Mouse (Mus musculus) limb, embryonic 13.5 days (tissue): ENCODE results near the gene Hist2h2ac. TPM values are rescaled to one million over a fixed set of nuclear protein-coding genes. Genes with fewer than 3 reads are reported as not detected.
A peak's percentile ranks its signal among the peaks of the same experiment; 100 is the strongest.
"Not testable (repeated sequence)": the region's sequence is repeated elsewhere in the genome, so short reads cannot be mapped to it uniquely, and the experiment has no call there.

Experiments
- ATAC-seq: fragments of 200-750 bp; cut with Nextera tagmentation; 2 replicates; pipeline ENCODE4 v1.8.0; 2017; ENCODE audit warnings: low read depth, moderate number of reproducible peaks, moderate TSS enrichment; ENCODE audit not compliant: low FRiP score
- H3K27ac ChIP-seq: fragments of 300-500 bp; sonication (generic); 2 replicates; pipeline ENCODE4 v1.5.1; 2015; ENCODE audit warnings: inconsistent platforms, mild to moderate bottlenecking, moderate library complexity
- H3K27me3 ChIP-seq: fragments of 300-500 bp; sonication (generic); 2 replicates; pipeline ENCODE4 v1.6.1; 2015; ENCODE audit warnings: mild to moderate bottlenecking, inconsistent platforms
- H3K36me3 ChIP-seq: fragments of 300-500 bp; sonication (generic); 2 replicates; pipeline ENCODE4 v1.6.1; 2015; ENCODE audit warnings: inconsistent platforms, mild to moderate bottlenecking, moderate library complexity
- H3K4me1 ChIP-seq: fragments of 300-500 bp; sonication (generic); 2 replicates; pipeline ENCODE4 v1.6.1; 2015; ENCODE audit warnings: inconsistent platforms
- H3K4me2 ChIP-seq: fragments of 300-500 bp; sonication (generic); replicated peaks from 2 replicates; pipeline ENCODE4 v1.6.1; 2015; ENCODE audit warnings: inconsistent platforms, mild to moderate bottlenecking, moderate library complexity
- H3K4me3 ChIP-seq: fragments of 300-500 bp; sonication (generic); 2 replicates; pipeline ENCODE4 v1.5.1; 2015; ENCODE audit warnings: moderate library complexity, mild to moderate bottlenecking, inconsistent platforms
- H3K9ac ChIP-seq: fragments of 300-500 bp; sonication (generic); 2 replicates; pipeline ENCODE4 v1.6.1; 2015; ENCODE audit warnings: mild to moderate bottlenecking, inconsistent platforms
- H3K9me3 ChIP-seq: fragments of 300-500 bp; sonication (generic); 2 replicates; pipeline ENCODE4 v1.6.1; 2016; ENCODE audit warnings: inconsistent platforms
- whole genome bisulfite sequencing: fragments of 180-500 bp; shearing (Covaris S2); methylation state at CpG from one replicate; pipeline ENCODE4 v1.1.7; 2015; 5-methylcytosine and 5-hydroxymethylcytosine counted together
- polyA plus RNA-seq: library from polyadenylated mRNA; unstranded; fragments of >200 nt; fragmentation: Nextera tagmentation; extraction: Ambion mirVana; gene quantifications from 2 replicates; pipeline ENCODE4 v1.2.1, GENCODE M21; 2015

Hist2h2ac gene
- polyA plus RNA-seq, 1 experiment from 2014 or later, result 11.1 TPM

DNA sequence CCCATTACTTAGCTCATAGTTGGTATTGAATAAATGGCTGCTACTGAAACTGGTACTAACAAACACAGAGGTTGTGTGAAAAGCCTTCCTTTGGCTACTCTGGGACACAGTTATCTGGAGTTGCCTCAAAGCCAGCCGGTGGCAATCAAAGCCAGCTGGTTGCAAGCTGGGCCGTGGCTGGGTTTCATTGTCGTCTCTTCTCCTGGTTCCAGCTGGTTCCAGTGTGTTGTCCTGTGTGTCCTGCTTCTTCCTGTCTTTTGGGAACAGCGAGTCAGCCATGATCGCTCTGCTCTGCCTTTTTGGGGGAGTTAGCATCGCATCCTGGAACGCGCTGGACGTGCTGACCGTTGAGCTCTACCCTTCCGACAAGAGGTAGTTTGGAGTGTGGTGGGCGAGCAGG lies 27.7 kb downstream of the Hist2h2ac start:
- Histone ChIP-seq H3K27me3 (no peaks in the 10 kb centered on the region), H3K4me2 (no peak overlapping the region), H3K27ac (no peak overlapping the region), H3K4me3 (no peak overlapping the region), H3K9me3 (0 out of 2 replicates have a peak, but pooled peaks cover 5% of the 10 kb centered on the region), H3K9ac (no peak overlapping the region), H3K4me1 (peaks cover 11% of the 10 kb centered on the region), H3K36me3 (peaks cover 23% of the 10 kb centered on the region)
- WGBS, result 47% methylated on average over 12 of the region's 12 CpGs
- no peak for ATAC-seq

- H3K4me2 ChIP-seq, result peak overlapping the region; percentile 87
- no peak overlapping the region for H3K27ac ChIP-seq
- WGBS, result 26% methylated on average over 4 of the region's 4 CpGs
- ATAC-seq, result no peak
- H3K4me1 ChIP-seq, result peaks cover 24% of the 10 kb centered on the region
- peak overlapping the region; percentile 61 for H3K4me3 ChIP-seq
- H3K36me3 ChIP-seq, result peaks cover 22% of the 10 kb centered on the region
- H3K9me3 ChIP-seq, result no peaks in the 10 kb centered on the region
- no peaks in the 10 kb centered on the region for H3K27me3 ChIP-seq
- H3K9ac ChIP-seq, result no peak overlapping the region; the same call in 1 of the 2 replicates
Observed at GRCm38 (mm10) chr3:96182382-96182776, 38.3 kb downstream of the Hist2h2ac start.

GRCm38 (mm10) chr3:96181510-96182381 lies 38.9 kb downstream of the Hist2h2ac start:
- Histone ChIP-seq H3K4me2 (peak overlapping the region; percentile 87), H3K36me3 (peaks cover 26% of the 10 kb centered on the region), H3K4me1 (peaks cover 24% of the 10 kb centered on the region), H3K9ac (peak overlapping the region; percentile 81), H3K9me3 (no peaks in the 10 kb centered on the region), H3K27me3 (no peaks in the 10 kb centered on the region), H3K4me3 (peak overlapping the region; percentile 61), H3K27ac (no peak overlapping the region)
- ATAC-seq, result peak; percentile 29; the same call in 1 of the 2 replicates
- WGBS, result 29% methylated on average over 12 of the region's 12 CpGs

DNA sequence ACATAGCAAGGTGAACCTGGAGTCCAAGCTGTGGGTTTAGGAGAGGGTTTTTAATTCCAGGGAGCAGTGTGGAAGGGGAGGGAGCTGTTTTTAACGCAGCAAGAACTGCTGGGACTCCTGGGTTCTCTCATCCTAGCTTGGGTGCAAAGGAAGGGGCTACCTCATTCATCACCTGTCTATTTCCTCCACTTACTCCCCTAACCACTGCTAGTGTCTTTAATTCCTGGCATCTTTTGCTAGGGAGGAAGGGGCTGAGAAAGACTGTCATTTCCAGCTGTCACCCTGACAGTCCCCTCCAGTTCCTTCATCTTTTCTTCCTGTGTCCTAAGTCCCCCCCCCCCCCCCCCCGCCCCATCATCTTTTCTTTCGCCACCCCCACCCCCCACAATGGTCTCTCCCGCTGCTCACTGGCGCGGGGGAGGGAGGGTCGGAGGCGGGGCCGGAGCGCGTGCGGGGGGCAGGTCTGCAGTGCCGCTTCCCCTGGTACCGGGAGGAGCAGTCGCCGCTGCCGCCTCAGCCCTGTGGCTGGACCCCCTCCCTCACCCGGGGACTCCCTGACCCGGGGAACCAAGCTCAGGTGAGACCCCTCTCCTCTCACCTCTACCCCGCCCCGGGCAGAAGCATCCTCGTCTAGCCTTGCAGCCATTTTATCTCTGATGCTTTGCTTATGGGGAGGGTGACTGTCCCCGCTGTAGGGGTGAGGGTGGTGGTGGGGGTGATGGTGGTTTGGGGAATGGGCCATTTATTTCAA lies 39.8 kb downstream of the Hist2h2ac start, which contains the start of gene Sv2a:
Gene Sv2a, plus strand, starts transcription at position 425 of the 751 bp plus-strand sequence.
- peak; percentile 12; the same call in 1 of the 2 replicates for ATAC-seq
- Histone ChIP-seq H3K9me3 (no peaks in the 10 kb centered on the region), H3K4me1 (peaks cover 24% of the 10 kb centered on the region), H3K36me3 (peaks cover 34% of the 10 kb centered on the region), H3K4me3 (peak within 1 kb of the TSS; percentile 61), H3K9ac (peak within 1 kb of the TSS; percentile 81), H3K4me2 (peak within 1 kb of the TSS; percentile 87), H3K27me3 (no peaks in the 10 kb centered on the region), H3K27ac (0 out of 2 replicates have a peak within 1 kb of the TSS, but pooled peaks have one; percentile 15)
- 1% methylated on average over 14 of the region's 23 CpGs for WGBS

DNA sequence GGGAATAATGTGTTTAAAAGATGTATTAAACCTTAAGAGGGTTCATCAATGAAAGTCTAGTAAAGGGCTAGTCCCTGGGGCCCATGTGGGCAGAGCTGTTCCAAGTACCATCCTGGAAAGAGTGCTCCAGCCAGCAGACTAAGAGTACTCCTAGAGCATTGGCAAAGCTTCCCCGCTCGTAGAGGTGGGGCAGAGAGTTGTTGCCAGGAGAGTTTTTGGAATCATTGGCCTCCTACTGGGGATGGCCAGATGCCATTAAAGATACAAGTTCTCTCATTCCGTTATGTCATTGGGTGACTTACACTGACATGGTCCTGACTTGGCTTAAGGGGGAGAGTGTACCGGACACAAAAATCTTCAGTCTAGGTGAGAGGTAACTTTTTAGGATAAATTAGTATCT lies 41.1 kb downstream of the Hist2h2ac start:
- peaks cover 40% of the 10 kb centered on the region for H3K36me3 ChIP-seq

DNA sequence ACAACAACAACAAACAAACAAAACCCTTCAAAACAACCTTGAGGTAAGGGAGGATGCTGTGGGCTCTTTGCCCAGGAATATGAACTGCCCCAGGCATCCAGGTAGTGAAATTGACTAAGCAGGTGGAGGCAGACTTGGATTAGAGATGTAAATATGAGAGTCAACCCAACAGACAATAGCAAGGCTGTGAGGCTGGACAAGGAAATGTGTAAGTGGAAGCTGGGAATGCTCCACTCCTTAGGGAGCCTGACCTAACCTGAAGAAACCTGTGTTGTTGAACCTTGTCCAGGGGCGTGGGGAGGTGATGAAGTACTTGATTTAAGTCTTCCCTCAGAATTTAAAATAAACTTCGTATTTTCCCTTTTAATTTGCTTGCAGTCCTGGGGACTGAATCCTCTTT lies 41.8 kb downstream of the Hist2h2ac start:
- ATAC-seq, result no peak
- no peak overlapping the region for H3K9ac ChIP-seq
- peaks cover 35% of the 10 kb centered on the region for H3K4me1 ChIP-seq
- 87% methylated on average over 2 of the region's 2 CpGs for WGBS
- H3K4me3 ChIP-seq, result no peak overlapping the region
- H3K9me3 ChIP-seq, result no peaks in the 10 kb centered on the region
- H3K4me2 ChIP-seq, result no peak overlapping the region
- no peaks in the 10 kb centered on the region for H3K27me3 ChIP-seq
- no peak overlapping the region for H3K27ac ChIP-seq
- H3K36me3 ChIP-seq, result peaks cover 46% of the 10 kb centered on the region

More for the DNA sequence above, 41.1 kb downstream of the Hist2h2ac start:
- Histone ChIP-seq H3K4me3 (no peak overlapping the region), H3K4me1 (peaks cover 29% of the 10 kb centered on the region), H3K9me3 (no peaks in the 10 kb centered on the region), H3K27ac (no peak overlapping the region), H3K4me2 (no peak overlapping the region), H3K27me3 (no peaks in the 10 kb centered on the region), H3K9ac (no peak overlapping the region)
- no peak for ATAC-seq
- 70% methylated on average over 4 of the region's 4 CpGs for WGBS

DNA sequence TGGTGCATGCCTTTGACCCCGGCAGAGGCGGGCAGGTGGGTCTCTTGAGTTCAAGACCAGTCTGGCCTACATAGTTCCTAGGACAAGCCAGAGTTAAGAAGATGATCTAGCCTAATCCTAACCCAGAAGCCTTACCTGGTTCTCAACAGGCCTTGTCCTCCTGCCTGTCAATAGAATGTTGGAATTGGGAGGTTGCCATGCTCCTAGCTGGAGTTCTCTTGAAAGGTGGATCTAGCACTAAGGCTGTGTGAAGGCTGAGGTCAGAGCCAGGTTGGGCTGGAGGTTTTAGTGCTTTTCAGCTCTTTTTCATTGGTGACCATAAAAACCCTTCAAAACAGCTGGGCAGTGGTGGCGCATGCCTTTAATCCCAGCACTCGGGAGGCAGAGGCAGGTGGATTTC lies 42.3 kb downstream of the Hist2h2ac start:
- Histone ChIP-seq H3K9me3 (no peaks in the 10 kb centered on the region), H3K36me3 (peaks cover 47% of the 10 kb centered on the region), H3K4me1 (peaks cover 40% of the 10 kb centered on the region), H3K4me2 (no peak overlapping the region), H3K27ac (no peak overlapping the region), H3K9ac (no peak overlapping the region), H3K4me3 (no peak overlapping the region), H3K27me3 (no peaks in the 10 kb centered on the region)
- WGBS, result 83% methylated on average over 4 of the region's 4 CpGs
- no peak for ATAC-seq

DNA sequence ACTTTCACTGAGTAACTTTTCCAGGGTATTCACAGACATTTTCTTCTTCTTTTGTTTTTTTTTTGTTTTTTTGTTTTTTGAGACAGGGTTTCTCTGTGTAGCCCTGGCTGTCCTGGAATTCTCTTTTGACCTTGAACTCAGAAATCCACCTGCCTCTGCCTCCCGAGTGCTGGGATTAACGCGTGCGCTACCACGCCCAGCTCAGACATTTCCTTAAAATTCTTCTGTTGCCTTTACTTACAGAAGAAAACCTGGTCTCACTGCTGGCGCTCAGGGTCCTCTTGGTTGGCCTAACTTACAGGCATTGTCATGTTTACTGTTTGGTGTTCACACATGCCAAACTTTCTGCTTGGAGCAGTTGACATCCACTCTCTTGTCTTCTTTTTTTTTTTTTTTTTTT lies 45.4 kb downstream of the Hist2h2ac start:
- ATAC-seq, result no peak
- Histone ChIP-seq H3K4me3 (0 out of 2 replicates have a peak overlapping the region, but pooled peaks have one; percentile 3), H3K9me3 (no peaks in the 10 kb centered on the region), H3K36me3 (peaks cover 51% of the 10 kb centered on the region), H3K27me3 (no peaks in the 10 kb centered on the region), H3K4me1 (peaks cover 35% of the 10 kb centered on the region), H3K4me2 (no peak overlapping the region), H3K27ac (no peak overlapping the region), H3K9ac (no peak overlapping the region)
- 92% methylated on average over 6 of the region's 6 CpGs for WGBS

GRCm38 (mm10) chr3:96174042-96174441 lies 46.6 kb downstream of the Hist2h2ac start:
- peaks cover 62% of the 10 kb centered on the region for H3K36me3 ChIP-seq
- H3K27ac ChIP-seq, H3K27me3 ChIP-seq, ATAC-seq, H3K9me3 ChIP-seq: not testable (repeated sequence)
- H3K4me1 ChIP-seq, result peaks cover 35% of the 10 kb centered on the region
- H3K4me2 ChIP-seq, result peak overlapping the region; percentile 98
- H3K4me3 ChIP-seq, result peak overlapping the region; percentile 88; the same call in 1 of the 2 replicates
- WGBS, result 81% methylated on average over 4 of the region's 4 CpGs
- H3K9ac ChIP-seq, result peak overlapping the region; percentile 53; the same call in 1 of the 2 replicates

DNA sequence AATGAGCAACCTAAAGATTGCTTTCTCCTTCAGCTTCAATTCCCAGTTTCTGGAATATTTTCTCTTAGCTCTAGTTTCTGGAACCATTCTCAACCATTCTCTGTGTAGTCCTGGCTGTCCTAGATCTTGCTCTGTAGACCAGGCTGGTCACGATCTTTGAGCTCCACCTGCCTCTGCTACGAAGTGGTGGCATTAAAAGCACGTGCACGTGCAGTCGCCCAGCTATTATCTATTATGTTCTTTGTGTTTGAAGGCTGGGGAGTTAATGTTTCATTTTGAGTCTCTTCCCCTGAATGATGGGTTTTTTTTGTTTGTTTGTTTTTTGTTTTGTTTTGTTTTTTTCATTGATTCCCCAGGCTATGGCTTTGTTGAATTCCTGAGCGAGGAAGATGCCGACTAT lies 47.5 kb downstream of the Hist2h2ac start:
- Histone ChIP-seq H3K36me3 (peaks cover 63% of the 10 kb centered on the region), H3K9me3 (no peaks in the 10 kb centered on the region), H3K4me3 (peak overlapping the region; percentile 88), H3K4me2 (peak overlapping the region; percentile 98), H3K4me1 (peaks cover 35% of the 10 kb centered on the region), H3K27me3 (no peaks in the 10 kb centered on the region), H3K27ac (no peak overlapping the region; the same call in 1 of the 2 replicates), H3K9ac (peak overlapping the region; percentile 89)
- ATAC-seq, result no peak
- 30% methylated on average over 7 of the region's 7 CpGs for WGBS

GRCm38 (mm10) chr3:96172197-96173178 lies 48.2 kb downstream of the Hist2h2ac start, which contains the start of gene Sf3b4:
Gene Sf3b4, plus strand, starts transcription at chr3:96172332.
- Histone ChIP-seq H3K27ac (peak within 1 kb of the TSS; percentile 98), H3K4me3 (peak within 1 kb of the TSS; percentile 88), H3K36me3 (peaks cover 63% of the 10 kb centered on the region), H3K9me3 (no peaks in the 10 kb centered on the region), H3K9ac (peak within 1 kb of the TSS; percentile 89), H3K4me1 (peaks cover 35% of the 10 kb centered on the region), H3K27me3 (no peaks in the 10 kb centered on the region), H3K4me2 (peak within 1 kb of the TSS; percentile 98)
- ATAC-seq, result peak; percentile 93
- under 1% methylated on average over 58 of the region's 58 CpGs for WGBS
